Mouse (Mus musculus) leukemia stem cell, adult 10-12 weeks (primary cell): ENCODE results near the gene Gpr157. TPM values are rescaled to one million over a fixed set of nuclear protein-coding genes. Genes with fewer than 3 reads are reported as not detected.

Source experiments
- polyA plus RNA-seq: library from polyadenylated mRNA; stranded (reverse); fragments of >175 nt; gene quantifications from 2 replicates; pipeline ENCODE4 v1.2.3, GENCODE M21; 2012; ENCODE audit warnings: low replicate concordance

Gpr157 gene
- polyA plus RNA-seq = 0.66 and 0.69 TPM in 2 replicates

GRCm38 (mm10) chr4:150087161-150087889 lies at the start of gene Gpr157:
Gene Gpr157 (plus strand): TSS chr4:150087365.

GRCm38 (mm10) chr4:150119055-150119454 lies 31.9 kb downstream of the Gpr157 start, which contains the start of gene Slc2a5:
Gene Slc2a5 (plus strand): TSS chr4:150119283.

Other genes with a start within 250 kb of the Gpr157 start
- gene Spsb1, start 132.3 kb upstream of the Gpr157 start, polyA plus RNA-seq = 1.4 and 2.1 TPM in 2 replicates
- gene H6pd, start 78.3 kb upstream of the Gpr157 start, polyA plus RNA-seq = 5.5 and 10.4 TPM in 2 replicates
- gene Slc2a5, start 31.9 kb downstream of the Gpr157 start, polyA plus RNA-seq = not detected in 2 replicates
- not detected in 2 replicates for gene Slc2a7, start 61.6 kb downstream of the Gpr157 start, polyA plus RNA-seq
- gene Car6, start 114.0 kb downstream of the Gpr157 start, polyA plus RNA-seq = not detected in 2 replicates
- gene Eno1, start 149.4 kb downstream of the Gpr157 start, polyA plus RNA-seq = 40.4 and 548 TPM in 2 replicates
- gene Rere, start 194.3 kb downstream of the Gpr157 start, polyA plus RNA-seq = 257 and 444 TPM in 2 replicates